Mouse (Mus musculus): ENCODE results near the gene Guca1b. TPM values are rescaled to one million over a fixed set of nuclear protein-coding genes. Genes with fewer than 3 reads are reported as not detected.

Guca1b gene
- total and polyA plus RNA-seq, 3 experiments: not detected

GRCm38 (mm10) chr17:47438611-47439010 lies 53.4 kb downstream of the Guca1b start:
- no peak for TF ChIP-seq TAL1 (conservative IDR thresholded peaks at IDR 0.05; ENCODE audit: low read depth, low read length)
- no peak for TF ChIP-seq GATA2 (IDR thresholded peaks at IDR 0.05; ENCODE audit: borderline replicate concordance, low read depth, low read length)
- TF ChIP-seq CTCF (IDR thresholded peaks at IDR 0.05; ENCODE audit: low read depth, low read length): no peak
- no peak for TF ChIP-seq GATA1 (IDR thresholded peaks at IDR 0.05; ENCODE audit: borderline replicate concordance, low read length)
- no peak for TF ChIP-seq POLR2AphosphoS5 (IDR thresholded peaks at IDR 0.05; ENCODE audit: insufficient replicate concordance, low read depth, low read length)
- ATAC-seq (ENCODE audit: extremely low read depth, insufficient number of reproducible peaks, low FRiP score, poor library complexity, severe bottlenecking) (no peak), DNase-seq (ENCODE audit: low spot score) (no peak)
- no peaks in the 10 kb centered on the region for H3K4me1 ChIP-seq (ENCODE audit: insufficient read depth, low read depth, low read length)
- peaks cover 50% of the 10 kb centered on the region for H3K27me3 ChIP-seq (ENCODE audit: insufficient read depth, low read length)
- no peaks in the 10 kb centered on the region for H3K36me3 ChIP-seq (replicated peaks)
- H3K9me3 ChIP-seq (replicated peaks): no peaks in the 10 kb centered on the region
- H3K4me3 ChIP-seq (ENCODE audit: low read depth, low read length): no peak overlapping the region

- DNase-seq (ENCODE audit: low spot score) (no peak), ATAC-seq (ENCODE audit: extremely low read depth, insufficient number of reproducible peaks, low FRiP score, poor library complexity, severe bottlenecking) (no peak)
- Histone ChIP-seq H3K9me3 (replicated peaks) (no peaks in the 10 kb centered on the region), H3K27me3 (ENCODE audit: insufficient read depth, low read length) (peaks cover 56% of the 10 kb centered on the region), H3K4me3 (ENCODE audit: low read depth, low read length) (no peak overlapping the region), H3K36me3 (replicated peaks) (no peaks in the 10 kb centered on the region), H3K4me1 (ENCODE audit: insufficient read depth, low read depth, low read length) (no peaks in the 10 kb centered on the region)
- no peak for TF ChIP-seq POLR2AphosphoS5 (IDR thresholded peaks at IDR 0.05; ENCODE audit: insufficient replicate concordance, low read depth, low read length)
- TF ChIP-seq TAL1 (conservative IDR thresholded peaks at IDR 0.05; ENCODE audit: low read depth, low read length): no peak
- no peak for TF ChIP-seq GATA2 (IDR thresholded peaks at IDR 0.05; ENCODE audit: borderline replicate concordance, low read depth, low read length)
- no peak for TF ChIP-seq GATA1 (IDR thresholded peaks at IDR 0.05; ENCODE audit: borderline replicate concordance, low read length)
- no peak for TF ChIP-seq CTCF (IDR thresholded peaks at IDR 0.05; ENCODE audit: low read depth, low read length)
Measured at GRCm38 (mm10) chr17:47439396-47440028, 54.3 kb downstream of the Guca1b start.

GRCm38 (mm10) chr17:47440359-47440890 lies 55.2 kb downstream of the Guca1b start:
- no peaks in the 10 kb centered on the region for H3K9me3 ChIP-seq (replicated peaks)
- H3K27me3 ChIP-seq (ENCODE audit: insufficient read depth, low read length): peaks cover 61% of the 10 kb centered on the region
- no peaks in the 10 kb centered on the region for H3K36me3 ChIP-seq (replicated peaks)
- ATAC-seq (ENCODE audit: extremely low read depth, insufficient number of reproducible peaks, low FRiP score, poor library complexity, severe bottlenecking) (no peak), DNase-seq (ENCODE audit: low spot score) (no peak)
- no peaks in the 10 kb centered on the region for H3K4me1 ChIP-seq (ENCODE audit: insufficient read depth, low read depth, low read length)
- no peak overlapping the region for H3K4me3 ChIP-seq (ENCODE audit: low read depth, low read length)
- TF ChIP-seq POLR2AphosphoS5 (IDR thresholded peaks at IDR 0.05; ENCODE audit: insufficient replicate concordance, low read depth, low read length) (no peak), TAL1 (conservative IDR thresholded peaks at IDR 0.05; ENCODE audit: low read depth, low read length) (no peak), GATA1 (IDR thresholded peaks at IDR 0.05; ENCODE audit: borderline replicate concordance, low read length) (no peak), GATA2 (IDR thresholded peaks at IDR 0.05; ENCODE audit: borderline replicate concordance, low read depth, low read length) (no peak), CTCF (IDR thresholded peaks at IDR 0.05; ENCODE audit: low read depth, low read length) (no peak)

GRCm38 (mm10) chr17:47441296-47442051 lies 56.3 kb downstream of the Guca1b start:
- DNase-seq (ENCODE audit: low spot score) (no peak), ATAC-seq (ENCODE audit: extremely low read depth, insufficient number of reproducible peaks, low FRiP score, poor library complexity, severe bottlenecking) (no peak)
- Histone ChIP-seq H3K4me3 (ENCODE audit: low read depth, low read length) (no peak overlapping the region), H3K27me3 (ENCODE audit: insufficient read depth, low read length) (peaks cover 64% of the 10 kb centered on the region), H3K36me3 (replicated peaks) (no peaks in the 10 kb centered on the region), H3K4me1 (ENCODE audit: insufficient read depth, low read depth, low read length) (no peaks in the 10 kb centered on the region), H3K9me3 (replicated peaks) (no peaks in the 10 kb centered on the region)
- no peak for TF ChIP-seq POLR2AphosphoS5 (IDR thresholded peaks at IDR 0.05; ENCODE audit: insufficient replicate concordance, low read depth, low read length)
- no peak for TF ChIP-seq GATA2 (IDR thresholded peaks at IDR 0.05; ENCODE audit: borderline replicate concordance, low read depth, low read length)

- no peaks in the 10 kb centered on the region for H3K4me1 ChIP-seq (ENCODE audit: insufficient read depth, low read depth, low read length)
- H3K36me3 ChIP-seq (replicated peaks): no peaks in the 10 kb centered on the region
- no peak for TF ChIP-seq GATA1 (IDR thresholded peaks at IDR 0.05; ENCODE audit: borderline replicate concordance, low read length)
- TF ChIP-seq CTCF (IDR thresholded peaks at IDR 0.05; ENCODE audit: low read depth, low read length): no peak
- TF ChIP-seq GATA2 (IDR thresholded peaks at IDR 0.05; ENCODE audit: borderline replicate concordance, low read depth, low read length): no peak
- TF ChIP-seq POLR2AphosphoS5 (IDR thresholded peaks at IDR 0.05; ENCODE audit: insufficient replicate concordance, low read depth, low read length): no peak
- TF ChIP-seq TAL1 (conservative IDR thresholded peaks at IDR 0.05; ENCODE audit: low read depth, low read length): no peak
- no peaks in the 10 kb centered on the region for H3K9me3 ChIP-seq (replicated peaks)
- ATAC-seq (ENCODE audit: extremely low read depth, insufficient number of reproducible peaks, low FRiP score, poor library complexity, severe bottlenecking): no peak
- DNase-seq (ENCODE audit: low spot score): no peak
- H3K4me3 ChIP-seq (ENCODE audit: low read depth, low read length): no peak overlapping the region
- peaks cover 59% of the 10 kb centered on the region for H3K27me3 ChIP-seq (ENCODE audit: insufficient read depth, low read length)
Measured at GRCm38 (mm10) chr17:47442271-47442670, 57.1 kb downstream of the Guca1b start.

Other genes starting within 250 kb of the Guca1b start
- 64.7 and 71.5 TPM in 2 replicates for gene Mrps10, start 16.5 kb upstream of the Guca1b start, total RNA-seq (2014; fragmentation: Nextera tagmentation)
- gene Mrps10, start 16.5 kb upstream of the Guca1b start, total RNA-seq (2017): 43.0 and 48.0 TPM in 2 replicates
- gene Mrps10, start 16.5 kb upstream of the Guca1b start, polyA plus RNA-seq (2012): 50.0 and 65.5 TPM in 2 replicates
- gene Guca1a, start 15.2 kb downstream of the Guca1b start, total RNA-seq (2014; fragmentation: Nextera tagmentation): not detected in 2 replicates
- not detected in 2 replicates for gene Guca1a, start 15.2 kb downstream of the Guca1b start, total RNA-seq (2017)
- 0.08 and 0.10 TPM in 2 replicates for gene Guca1a, start 15.2 kb downstream of the Guca1b start, polyA plus RNA-seq (2012)
- gene AI661453, start 51.2 kb downstream of the Guca1b start, total RNA-seq (2014; fragmentation: Nextera tagmentation): not detected in 2 replicates
- under 0.01 and 0.06 TPM in 2 replicates for gene AI661453, start 51.2 kb downstream of the Guca1b start, total RNA-seq (2017)
- 0.02 and 0.03 TPM in 2 replicates for gene AI661453, start 51.2 kb downstream of the Guca1b start, polyA plus RNA-seq (2012)
- gene 1700001C19Rik, start 52.0 kb downstream of the Guca1b start, total RNA-seq (2014; fragmentation: Nextera tagmentation): not detected in 2 replicates
- 0.17 TPM in 1 of 2 replicates, not detected in the other for gene 1700001C19Rik, start 52.0 kb downstream of the Guca1b start, total RNA-seq (2017)
- not detected in 2 replicates for gene 1700001C19Rik, start 52.0 kb downstream of the Guca1b start, polyA plus RNA-seq (2012)
- gene Taf8, start 116.9 kb downstream of the Guca1b start, total RNA-seq (2014; fragmentation: Nextera tagmentation): 29.1 and 31.1 TPM in 2 replicates
- 39.8 and 47.0 TPM in 2 replicates for gene Taf8, start 116.9 kb downstream of the Guca1b start, total RNA-seq (2017)
- 22.3 and 22.4 TPM in 2 replicates for gene Taf8, start 116.9 kb downstream of the Guca1b start, polyA plus RNA-seq (2012)
- 229 and 238 TPM in 2 replicates for gene Ccnd3, start 119.7 kb downstream of the Guca1b start, total RNA-seq (2014; fragmentation: Nextera tagmentation)
- gene Ccnd3, start 119.7 kb downstream of the Guca1b start, total RNA-seq (2017): 134 and 143 TPM in 2 replicates
- 426 and 439 TPM in 2 replicates for gene Ccnd3, start 119.7 kb downstream of the Guca1b start, polyA plus RNA-seq (2012)
- gene Bysl, start 226.1 kb downstream of the Guca1b start, total RNA-seq (2014; fragmentation: Nextera tagmentation): 8.1 and 11.8 TPM in 2 replicates
- 11.3 and 11.9 TPM in 2 replicates for gene Bysl, start 226.1 kb downstream of the Guca1b start, total RNA-seq (2017)
- gene Bysl, start 226.1 kb downstream of the Guca1b start, polyA plus RNA-seq (2012): 35.2 and 44.0 TPM in 2 replicates
- 36.4 and 38.8 TPM in 2 replicates for gene Med20, start 226.2 kb downstream of the Guca1b start, total RNA-seq (2014; fragmentation: Nextera tagmentation)
- gene Med20, start 226.2 kb downstream of the Guca1b start, total RNA-seq (2017): 59.8 and 60.8 TPM in 2 replicates
- gene Med20, start 226.2 kb downstream of the Guca1b start, polyA plus RNA-seq (2012): 6.0 and 9.9 TPM in 2 replicates
- gene Gm20517, start 226.2 kb downstream of the Guca1b start, total RNA-seq (2014; fragmentation: Nextera tagmentation): 2.7 and 9.6 TPM in 2 replicates
- 1.2 and 2.0 TPM in 2 replicates for gene Gm20517, start 226.2 kb downstream of the Guca1b start, total RNA-seq (2017)
- 0.05 TPM in 1 of 2 replicates, not detected in the other for gene Gm20517, start 226.2 kb downstream of the Guca1b start, polyA plus RNA-seq (2012)
- gene Usp49, start 245.3 kb downstream of the Guca1b start, total RNA-seq (2014; fragmentation: Nextera tagmentation): 16.0 and 41.7 TPM in 2 replicates
- gene Usp49, start 245.3 kb downstream of the Guca1b start, total RNA-seq (2017): 5.3 and 6.0 TPM in 2 replicates
- gene Usp49, start 245.3 kb downstream of the Guca1b start, polyA plus RNA-seq (2012): 15.6 and 16.4 TPM in 2 replicates